Mouse (Mus musculus): ENCODE measurements around the gene Dnhd1.

Gene Dnhd1

GRCm38 (mm10) chr7:105650639-105651435 is at the start of gene Dnhd1:
Dnhd1 (plus strand) TSS chr7:105650827.
- DNase-seq (ENCODE audit: low spot score): peak; percentile 58

GRCm38 (mm10) chr7:105602860-105603623 is 47.6 kb upstream of the Dnhd1 start:
- DNase-seq (ENCODE audit: low spot score): peak; percentile 21

- no peak for DNase-seq (ENCODE audit: low spot score)
Observed at GRCm38 (mm10) chr7:105608467-105608866, 42.2 kb upstream of the Dnhd1 start.

GRCm38 (mm10) chr7:105611767-105612166 is 38.9 kb upstream of the Dnhd1 start:
- no peak for DNase-seq (ENCODE audit: low spot score)

- no peak for DNase-seq (ENCODE audit: low spot score)
Observed at GRCm38 (mm10) chr7:105614400-105614799, 36.2 kb upstream of the Dnhd1 start.

GRCm38 (mm10) chr7:105615720-105616119 is 34.9 kb upstream of the Dnhd1 start:
- no peak for DNase-seq (ENCODE audit: low spot score)

- no peak for DNase-seq (ENCODE audit: low spot score)
Observed at GRCm38 (mm10) chr7:105616561-105616960, 34.1 kb upstream of the Dnhd1 start.

- no peak for DNase-seq (ENCODE audit: low spot score)
Observed at GRCm38 (mm10) chr7:105617810-105618209, 32.8 kb upstream of the Dnhd1 start.

- DNase-seq (ENCODE audit: low spot score): no peak
Observed at GRCm38 (mm10) chr7:105619701-105620100, 30.9 kb upstream of the Dnhd1 start.

- DNase-seq (ENCODE audit: low spot score): no peak
Observed at GRCm38 (mm10) chr7:105621053-105621452, 29.6 kb upstream of the Dnhd1 start.

GRCm38 (mm10) chr7:105621646-105622292 is 28.9 kb upstream of the Dnhd1 start:
- DNase-seq (ENCODE audit: low spot score): no peak

GRCm38 (mm10) chr7:105625397-105625796 is 25.2 kb upstream of the Dnhd1 start:
- no peak for DNase-seq (ENCODE audit: low spot score)

- DNase-seq (ENCODE audit: low spot score): no peak
Observed at GRCm38 (mm10) chr7:105628633-105629032, 22.0 kb upstream of the Dnhd1 start.

GRCm38 (mm10) chr7:105632551-105632972 is 18.1 kb upstream of the Dnhd1 start:
- no peak for DNase-seq (ENCODE audit: low spot score)

- peak; percentile 68 for DNase-seq (ENCODE audit: low spot score)
Observed at GRCm38 (mm10) chr7:105633127-105633800, 17.4 kb upstream of the Dnhd1 start, which contains the start of gene Trim3. Trim3 (minus strand) TSS chr7:105633571.

GRCm38 (mm10) chr7:105633801-105634135 is 16.9 kb upstream of the Dnhd1 start:
- no peak for DNase-seq (ENCODE audit: low spot score)

GRCm38 (mm10) chr7:105634272-105634920 is 16.2 kb upstream of the Dnhd1 start:
- no peak for DNase-seq (ENCODE audit: low spot score)

- DNase-seq (ENCODE audit: low spot score): no peak
Observed at GRCm38 (mm10) chr7:105635726-105636125, 14.9 kb upstream of the Dnhd1 start.

GRCm38 (mm10) chr7:105638776-105639175 is 11.9 kb upstream of the Dnhd1 start:
- no peak for DNase-seq (ENCODE audit: low spot score)

GRCm38 (mm10) chr7:105639304-105639703 is 11.3 kb upstream of the Dnhd1 start:
- no peak for DNase-seq (ENCODE audit: low spot score)

- DNase-seq (ENCODE audit: low spot score): no peak
Observed at GRCm38 (mm10) chr7:105639756-105640155, 10.9 kb upstream of the Dnhd1 start, which contains the start of gene Timm10b. Timm10b (plus strand) TSS chr7:105640056.
